Mouse (Mus musculus) ES-Bruce4 (cell line): ENCODE results near the gene Fam171a1. TPM values are rescaled to one million over a fixed set of nuclear protein-coding genes. Genes with fewer than 3 reads are reported as not detected.
"Not testable (repeated sequence)": the region's sequence is repeated elsewhere in the genome, so short reads cannot be mapped to it uniquely, and the experiment has no call there.

Experiments
- H3K27ac ChIP-seq: 2 replicates; pipeline ENCODE4 v1.5.1; 2012; ENCODE audit warnings: low read length, inconsistent platforms; ENCODE audit not compliant: insufficient read depth
- H3K27me3 ChIP-seq: 2 replicates; pipeline ENCODE4 v1.6.1; 2012; ENCODE audit warnings: mild to moderate bottlenecking, low read length, inconsistent platforms; ENCODE audit not compliant: control insufficient read depth, poor library complexity, insufficient read depth, severe bottlenecking
- H3K36me3 ChIP-seq: 2 replicates; pipeline ENCODE4 v1.6.1; 2012; ENCODE audit warnings: inconsistent platforms, mild to moderate bottlenecking, low read length, moderate library complexity; ENCODE audit not compliant: control insufficient read depth, poor library complexity, insufficient read depth, severe bottlenecking
- H3K4me1 ChIP-seq: one replicate; pipeline ENCODE4 v1.8.1; 2011; ENCODE audit warnings: low read length; ENCODE audit not compliant: control insufficient read depth, insufficient read depth
- H3K4me3 ChIP-seq: 2 replicates; pipeline ENCODE4 v1.5.1; 2011; ENCODE audit warnings: low read depth, mild to moderate bottlenecking, low read length
- H3K9ac ChIP-seq: 2 replicates; pipeline ENCODE4 v1.6.1; 2012; ENCODE audit warnings: low read depth, mild to moderate bottlenecking, inconsistent platforms; ENCODE audit not compliant: poor library complexity, severe bottlenecking
- H3K9me3 ChIP-seq: replicated peaks from 2 replicates; pipeline ENCODE4 v1.6.1; 2012; ENCODE audit warnings: mild to moderate bottlenecking, low read length, inconsistent platforms; ENCODE audit not compliant: control insufficient read depth, poor library complexity, insufficient read depth, severe bottlenecking
- CTCF ChIP-seq: IDR thresholded peaks from one replicate; pipeline ENCODE4 v1.8.1; 2011; ENCODE audit warnings: low read depth, low read length
- EP300 ChIP-seq: IDR thresholded peaks from 2 replicates; pipeline ENCODE4 v1.6.1; 2011; ENCODE audit warnings: low read depth, low read length; ENCODE audit not compliant: insufficient read depth
- POLR2A ChIP-seq: IDR thresholded peaks from one replicate; pipeline ENCODE4 v1.8.1; 2011; ENCODE audit warnings: low read length; ENCODE audit not compliant: insufficient read depth
- polyA plus RNA-seq: library from polyadenylated mRNA; stranded (reverse); fragments of >200 nt; gene quantifications from 2 replicates; pipeline ENCODE4 v1.2.4, GENCODE M21; 2011; ENCODE audit warnings: low read depth; ENCODE audit not compliant: missing spikeins, insufficient read depth, insufficient read length

Fam171a1 gene
- 7.7 and 7.9 TPM in 2 replicates for polyA plus RNA-seq

- no peak within 1 kb of the TSS for H3K9ac ChIP-seq
- H3K4me1 ChIP-seq: no peaks in the 10 kb centered on the region
- no peaks in the 10 kb centered on the region for H3K36me3 ChIP-seq
- H3K9me3 ChIP-seq: no peaks in the 10 kb centered on the region
- TF ChIP-seq POLR2A (no peak), CTCF (no peak), EP300 (no peak)
- no peaks in the 10 kb centered on the region for H3K27me3 ChIP-seq
- H3K27ac ChIP-seq: no peak within 1 kb of the TSS
- H3K4me3 ChIP-seq: no peak within 1 kb of the TSS
Observed at GRCm38 (mm10) chr2:3113866-3114265, at the start of gene Fam171a1. Fam171a1 (plus strand) TSS chr2:3114224.

GRCm38 (mm10) chr2:3069140-3069539, 44.9 kb upstream of the Fam171a1 start:
- TF ChIP-seq POLR2A (no peak), EP300 (no peak), CTCF (no peak)
- Histone ChIP-seq H3K9me3 (no peaks in the 10 kb centered on the region), H3K4me1 (no peaks in the 10 kb centered on the region), H3K27me3 (no peaks in the 10 kb centered on the region), H3K27ac (no peak overlapping the region), H3K36me3 (no peaks in the 10 kb centered on the region), H3K4me3 (no peak overlapping the region), H3K9ac (no peak overlapping the region)

- H3K4me1 ChIP-seq: not testable (repeated sequence)
Observed at GRCm38 (mm10) chr2:3088361-3088760, 25.7 kb upstream of the Fam171a1 start.

GRCm38 (mm10) chr2:3089274-3089673, 24.8 kb upstream of the Fam171a1 start:
- H3K36me3 ChIP-seq: no peaks in the 10 kb centered on the region
- no peak overlapping the region for H3K9ac ChIP-seq
- no peak overlapping the region for H3K27ac ChIP-seq
- H3K4me1 ChIP-seq: no peaks in the 10 kb centered on the region
- H3K4me3 ChIP-seq: no peak overlapping the region
- H3K9me3 ChIP-seq: no peaks in the 10 kb centered on the region
- TF ChIP-seq POLR2A: no peak
- TF ChIP-seq CTCF: no peak
- TF ChIP-seq EP300: no peak
- H3K27me3 ChIP-seq: no peaks in the 10 kb centered on the region

More at GRCm38 (mm10) chr2:3088361-3088760, 25.7 kb upstream of the Fam171a1 start:
- not testable (repeated sequence) for H3K9ac ChIP-seq, H3K36me3 ChIP-seq, H3K27ac ChIP-seq, H3K4me3 ChIP-seq, H3K27me3 ChIP-seq, H3K9me3 ChIP-seq

GRCm38 (mm10) chr2:3096101-3096500, 17.9 kb upstream of the Fam171a1 start:
- Histone ChIP-seq H3K4me3 (no peak overlapping the region), H3K9ac (no peak overlapping the region), H3K9me3 (no peaks in the 10 kb centered on the region), H3K27me3 (no peaks in the 10 kb centered on the region), H3K36me3 (no peaks in the 10 kb centered on the region), H3K4me1 (no peaks in the 10 kb centered on the region), H3K27ac (no peak overlapping the region)
- TF ChIP-seq POLR2A (no peak), CTCF (no peak), EP300 (no peak)

GRCm38 (mm10) chr2:3099971-3100370, 14.1 kb upstream of the Fam171a1 start:
- H3K27me3 ChIP-seq: no peaks in the 10 kb centered on the region
- TF ChIP-seq EP300: no peak
- no peak for TF ChIP-seq POLR2A
- no peak for TF ChIP-seq CTCF
- no peak overlapping the region for H3K4me3 ChIP-seq
- no peaks in the 10 kb centered on the region for H3K4me1 ChIP-seq
- no peaks in the 10 kb centered on the region for H3K36me3 ChIP-seq
- no peak overlapping the region for H3K9ac ChIP-seq
- 0 out of 2 replicates have a peak overlapping the region, but pooled peaks have one; percentile 0 for H3K27ac ChIP-seq
- H3K9me3 ChIP-seq: no peaks in the 10 kb centered on the region
